Mouse (Mus musculus) lung, adult 2 months (tissue): ENCODE results near the gene Dcakd.

Source experiments
- CTCF ChIP-seq: fragments of 200-500 bp; IDR thresholded peaks from 2 replicates; pipeline ENCODE4 v1.5.1; 2011; ENCODE audit warnings: mild to moderate bottlenecking, low read length, control low read depth; ENCODE audit not compliant: insufficient read depth
- POLR2A ChIP-seq: fragments of 200-500 bp; IDR thresholded peaks from 2 replicates; pipeline ENCODE4 v1.6.1; 2011; ENCODE audit warnings: low read depth, mild to moderate bottlenecking, control low read depth, low read length, borderline replicate concordance; ENCODE audit errors: extremely low read depth

DNA sequence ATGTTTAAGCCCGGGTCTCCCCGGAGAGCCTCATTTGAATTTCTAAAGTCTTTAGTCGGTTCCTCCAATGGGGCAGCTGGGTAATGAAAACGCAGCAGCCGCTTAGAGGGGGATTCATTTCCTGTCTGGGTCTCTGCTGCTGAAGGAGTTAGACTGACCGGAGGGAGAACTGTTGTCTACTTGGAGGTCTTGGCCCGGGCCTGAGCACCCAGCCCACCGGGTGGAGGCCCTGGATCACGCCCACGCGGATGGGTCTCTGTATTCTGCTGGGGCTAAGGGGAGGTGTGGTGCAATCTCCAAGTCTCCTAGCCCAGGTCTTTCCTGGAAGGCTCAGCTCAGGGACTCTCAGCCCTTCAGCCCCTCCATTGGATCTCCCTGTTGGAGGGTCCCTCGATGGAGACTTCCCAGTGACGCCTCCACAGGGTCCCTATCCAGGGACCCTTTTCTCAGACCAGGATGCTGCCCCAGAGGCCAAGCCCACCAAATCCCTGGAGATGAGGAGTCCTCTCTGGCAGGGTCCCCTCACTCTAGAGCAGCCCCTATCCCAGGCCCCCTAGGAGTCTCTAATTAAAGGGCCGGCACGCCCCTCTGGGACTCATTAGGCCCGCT lies 64.8 kb downstream of the Dcakd start:
- no peak for TF ChIP-seq CTCF
- no peak for TF ChIP-seq POLR2A
